ENCODE assay signal across 24 mouse cellular contexts in the genomic region with DNA sequence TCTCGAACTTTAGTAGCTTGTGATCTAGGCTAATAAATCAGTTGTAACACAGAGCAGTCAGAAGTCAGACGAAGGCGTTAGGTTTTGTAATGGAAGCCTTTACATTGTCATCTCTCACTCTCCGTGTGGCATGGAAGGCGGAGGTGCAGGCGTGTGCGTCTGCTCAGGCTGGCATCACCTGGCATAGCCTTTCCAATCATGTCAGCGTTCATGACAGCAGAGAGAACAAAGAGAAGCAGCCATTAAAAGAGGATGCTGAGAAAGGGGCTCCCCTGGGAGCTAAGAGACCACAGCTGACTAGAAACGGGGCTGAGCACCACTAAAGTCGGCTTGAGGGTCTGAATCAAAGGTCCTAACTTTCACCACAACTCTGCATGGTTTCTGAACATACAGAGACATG. TPM values are rescaled to one million over a fixed set of nuclear protein-coding genes. Genes with fewer than 3 reads are reported as not detected.
DNase-seq lines count a peak whose midpoint lies in the region; ATAC-seq and TF ChIP-seq lines count a peak whose summit lies in the region.
"Had no signal": no experiment of that assay in that cellular context is flagged by ENCODE, and none has a peak within 500 bp of the region (broad histone marks: within the 10 kb centered on the region; RNA-seq: fewer than 3 reads in every experiment).

No protein-coding gene starts in this region.

- H3K27ac ChIP-seq in hindbrain, embryonic 12.5 days: no peak overlapping the region
- H3K27ac ChIP-seq in hindbrain, embryonic 13.5 days: no peak overlapping the region
- no peak overlapping the region for H3K27ac ChIP-seq in neural tube, embryonic 12.5 days
- no peak overlapping the region for H3K27ac ChIP-seq in CH12.LX (ENCODE audit: insufficient read depth, low read depth)
- H3K27ac ChIP-seq in neural tube, embryonic 14.5 days (ENCODE audit: low read depth, low read length): no peak overlapping the region
- H3K27ac ChIP-seq: embryonic facial prominence, embryonic 10.5 days; embryonic facial prominence, embryonic 13.5 days; forebrain, embryonic 13.5 days; gastrocnemius, adult 2 months; hindbrain, embryonic 15.5 days had no signal

- no peak for TF ChIP-seq EP300 in CH12.LX (IDR thresholded peaks at IDR 0.05; ENCODE audit: low read length)

- in situ Hi-C loops in CH12.LX (cut with MboI; ENCODE audit: low pct_ligation_motif_present, low pct_unique_long_range_greater_than_20kb, low sequenced_read_pairs): no loop called here

- peak; percentile 50; the same call in 1 of the 2 replicates for ATAC-seq in hindbrain, embryonic 12.5 days (ENCODE audit: low FRiP score)
- ATAC-seq in hindbrain, embryonic 13.5 days (ENCODE audit: low FRiP score): no peak; the same call in 1 of the 2 replicates
- ATAC-seq in neural tube, embryonic 12.5 days (ENCODE audit: low FRiP score, low read depth): 0 out of 2 replicates have a peak, but pooled peaks have one; percentile 48
- peak; percentile 70; the same call in 1 of the 2 replicates for ATAC-seq in neural tube, embryonic 14.5 days (ENCODE audit: low read depth)
- ATAC-seq: forebrain, embryonic 13.5 days; forebrain, embryonic 16.5 days had no signal

- no peaks in the 10 kb centered on the region for H3K79me2 ChIP-seq in CH12.LX (replicated peaks; ENCODE audit: control insufficient read depth, extremely low read depth, insufficient read depth, poor library complexity, severe bottlenecking)

- no peaks in the 10 kb centered on the region for H3K9me3 ChIP-seq in hindbrain, embryonic 12.5 days (replicated peaks)
- H3K9me3 ChIP-seq in hindbrain, embryonic 13.5 days: no peaks in the 10 kb centered on the region
- H3K9me3 ChIP-seq in neural tube, embryonic 12.5 days: no peaks in the 10 kb centered on the region
- no peaks in the 10 kb centered on the region for H3K9me3 ChIP-seq in CH12.LX (replicated peaks; ENCODE audit: low read length)
- no peaks in the 10 kb centered on the region for H3K9me3 ChIP-seq in neural tube, embryonic 14.5 days (ENCODE audit: control insufficient read depth, low read length)
- H3K9me3 ChIP-seq: embryonic facial prominence, embryonic 10.5 days; embryonic facial prominence, embryonic 13.5 days; forebrain, embryonic 13.5 days; hindbrain, embryonic 15.5 days had no signal

- 0 out of 2 replicates have a peak, but pooled peaks cover 4% of the 10 kb centered on the region for H3K36me3 ChIP-seq in hindbrain, embryonic 12.5 days
- peaks cover 4% of the 10 kb centered on the region; the same call in 1 of the 2 replicates for H3K36me3 ChIP-seq in hindbrain, embryonic 13.5 days
- no peaks in the 10 kb centered on the region for H3K36me3 ChIP-seq in neural tube, embryonic 12.5 days
- peaks cover 4 to 48% of the 10 kb centered on the region in 2 experiments for H3K36me3 ChIP-seq in CH12.LX (replicated peaks in 1 of 2; ENCODE audit: control insufficient read depth in 1 of 2, insufficient read depth in 1 of 2, low read length in 1 of 2)
- H3K36me3 ChIP-seq in neural tube, embryonic 14.5 days (ENCODE audit: control insufficient read depth, insufficient read depth, low read length): no peaks in the 10 kb centered on the region
- H3K36me3 ChIP-seq: hindbrain, embryonic 15.5 days had no signal

- no peaks in the 10 kb centered on the region for H3K27me3 ChIP-seq in hindbrain, embryonic 12.5 days
- H3K27me3 ChIP-seq in hindbrain, embryonic 13.5 days: no peaks in the 10 kb centered on the region
- H3K27me3 ChIP-seq in neural tube, embryonic 12.5 days (replicated peaks): no peaks in the 10 kb centered on the region
- H3K27me3 ChIP-seq in CH12.LX (replicated peaks): no peaks in the 10 kb centered on the region
- no peaks in the 10 kb centered on the region for H3K27me3 ChIP-seq in neural tube, embryonic 14.5 days (ENCODE audit: control insufficient read depth, insufficient read depth, low read length)
- H3K27me3 ChIP-seq: embryonic facial prominence, embryonic 13.5 days; forebrain, embryonic 13.5 days; hindbrain, embryonic 15.5 days had no signal

- H3K4me2 ChIP-seq in hindbrain, embryonic 12.5 days (replicated peaks): no peak overlapping the region
- H3K4me2 ChIP-seq in hindbrain, embryonic 13.5 days: no peak overlapping the region
- no peak overlapping the region for H3K4me2 ChIP-seq in neural tube, embryonic 12.5 days (replicated peaks)
- H3K4me2 ChIP-seq in CH12.LX (ENCODE audit: insufficient read depth, low read depth, poor library complexity, severe bottlenecking): no peak overlapping the region
- no peak overlapping the region for H3K4me2 ChIP-seq in neural tube, embryonic 14.5 days (ENCODE audit: low read depth, low read length)
- H3K4me2 ChIP-seq: embryonic facial prominence, embryonic 13.5 days; forebrain, embryonic 13.5 days; heart, embryonic 11.5 days; hindbrain, embryonic 15.5 days had no signal

- no peak overlapping the region for H3K4me3 ChIP-seq in hindbrain, embryonic 12.5 days
- no peak overlapping the region for H3K4me3 ChIP-seq in hindbrain, embryonic 13.5 days
- H3K4me3 ChIP-seq in neural tube, embryonic 12.5 days: no peak overlapping the region
- no peak overlapping the region for H3K4me3 ChIP-seq in CH12.LX (replicated peaks in 1 of 3; ENCODE audit: low read depth in 2 of 3, low read length in 2 of 3, poor library complexity in 1 of 3)
- no peak overlapping the region for H3K4me3 ChIP-seq in neural tube, embryonic 14.5 days (ENCODE audit: low read depth, low read length)
- H3K4me3 ChIP-seq: embryonic facial prominence, embryonic 10.5 days; embryonic facial prominence, embryonic 13.5 days; erythroblast, embryonic 14.5 days; forebrain, embryonic 13.5 days; gastrocnemius, adult 2 months; hindbrain, embryonic 15.5 days had no signal

- no peak for DNase-seq in neural tube, embryonic 10.5 days (ENCODE audit: extremely low spot score, low spot score)
- DNase-seq in CH12.LX (ENCODE audit: extremely low read depth): peak; percentile 27
- no peak for DNase-seq in layer of hippocampus, adult 9-10 months (ENCODE audit: low spot score)
- DNase-seq: adrenal gland, adult 8-10 months; adrenal gland, postnatal 25 days; cerebellum, adult 11-12 months; cerebellum, adult 8-10 months; cerebellum, postnatal 10 days; cerebellum, postnatal 36 days; embryo, embryonic 11 days; gastrocnemius, adult 2 months; gastrocnemius, postnatal 14 days; heart, adult 11 months had no signal

- dilution Hi-C loops in CH12.LX (cut with MboI; ENCODE audit: extremely low pct_ligation_motif_present, extremely low pct_unique_long_range_greater_than_20kb, low sequenced_read_pairs): no loop called here

- 81% methylated on average over 10 of the region's 10 CpGs for WGBS in hindbrain, embryonic 12.5 days
- 61% methylated on average over 10 of the region's 10 CpGs for WGBS in hindbrain, embryonic 13.5 days
- WGBS in neural tube, embryonic 12.5 days: 69% methylated on average over 10 of the region's 10 CpGs
- WGBS in neural tube, embryonic 14.5 days: 57% methylated on average over 10 of the region's 10 CpGs

- H3K9ac ChIP-seq in hindbrain, embryonic 12.5 days: no peak overlapping the region
- no peak overlapping the region for H3K9ac ChIP-seq in hindbrain, embryonic 13.5 days
- H3K9ac ChIP-seq in neural tube, embryonic 12.5 days: no peak overlapping the region
- H3K9ac ChIP-seq in CH12.LX (ENCODE audit: insufficient read depth, low read depth): no peak overlapping the region
- H3K9ac ChIP-seq in neural tube, embryonic 14.5 days (replicated peaks; ENCODE audit: low read depth, low read length): no peak overlapping the region
- H3K9ac ChIP-seq: embryonic facial prominence, embryonic 13.5 days; forebrain, embryonic 13.5 days; hindbrain, embryonic 15.5 days had no signal

- TF ChIP-seq POLR2A in CH12.LX (IDR thresholded peaks at IDR 0.05; ENCODE audit: low read depth, low read length): no peak

- H3K4me1 ChIP-seq in hindbrain, embryonic 12.5 days: no peaks in the 10 kb centered on the region
- H3K4me1 ChIP-seq in hindbrain, embryonic 13.5 days (replicated peaks): peaks cover 2% of the 10 kb centered on the region
- H3K4me1 ChIP-seq in neural tube, embryonic 12.5 days: no peaks in the 10 kb centered on the region
- peaks cover 0 to 5% of the 10 kb centered on the region in 2 experiments; a peak in 1 of 4 replicates for H3K4me1 ChIP-seq in CH12.LX (ENCODE audit: control insufficient read depth in 1 of 2, insufficient read depth in 2 of 2)
- H3K4me1 ChIP-seq in neural tube, embryonic 14.5 days (ENCODE audit: control insufficient read depth, insufficient read depth, low read length): 0 out of 2 replicates have a peak, but pooled peaks cover 2% of the 10 kb centered on the region
- H3K4me1 ChIP-seq: embryonic facial prominence, embryonic 13.5 days; forebrain, embryonic 13.5 days had no signal

- no peak for TF ChIP-seq CTCF in CH12.LX (conservative IDR thresholded peaks at IDR 0.05 in 1 of 2, IDR thresholded peaks at IDR 0.05 in 1 of 2; ENCODE audit: low read depth in 2 of 2, low read length in 2 of 2)

- TF ChIP-seq RAD21 in CH12.LX (IDR thresholded peaks at IDR 0.05; ENCODE audit: low read depth, low read length): no peak

TF ChIP-seq in CH12.LX, 34 proteins besides CTCF, POLR2A, EP300 and RAD21:
- TF ChIP-seq POLR2AphosphoS2 (IDR thresholded peaks at IDR 0.05; ENCODE audit: low read depth, low read length): no peak
- TF ChIP-seq TBP (conservative IDR thresholded peaks at IDR 0.05; ENCODE audit: low read depth, low read length): no peak
- no peak for TF ChIP-seq ZNF384 (IDR thresholded peaks at IDR 0.05; ENCODE audit: low read depth, low read length)
- TF ChIP-seq MAZ (IDR thresholded peaks at IDR 0.05; ENCODE audit: low read depth, low read length): no peak

RNA-seq across cellular contexts. Expression of gene Mon2, which starts 19.8 kb away (rescaled TPM):
- 50.8 and 53.8 TPM in 2 replicates for polyA plus RNA-seq in hindbrain, embryonic 12.5 days (2016; fragmentation: Nextera tagmentation; extraction: Ambion mirVana)
- polyA plus RNA-seq in hindbrain, embryonic 13.5 days (2015; fragmentation: Nextera tagmentation; extraction: Ambion mirVana): 26.7 and 27.9 TPM in 2 replicates
- polyA plus RNA-seq in neural tube, embryonic 12.5 days (2016; fragmentation: Nextera tagmentation; extraction: Ambion mirVana): 38.9 and 40.4 TPM in 2 replicates
- total RNA-seq in CH12.LX (2012; rRNA removed) (31.0 and 33.2 TPM in 2 replicates), CH12.LX (2014; rRNA removed) (18.6 and 19.3 TPM in 2 replicates)
- polyA plus RNA-seq in CH12.LX (2012; ENCODE audit: insufficient read length, low read depth): 26.9 and 28.8 TPM in 2 replicates
- 34.7 and 45.9 TPM in 2 replicates for polyA plus RNA-seq in neural tube, embryonic 14.5 days (2014; fragmentation: Nextera tagmentation; extraction: Ambion mirVana)
